Comparison of ENCODE assay signal across 8 mouse cellular contexts in the genomic region with DNA sequence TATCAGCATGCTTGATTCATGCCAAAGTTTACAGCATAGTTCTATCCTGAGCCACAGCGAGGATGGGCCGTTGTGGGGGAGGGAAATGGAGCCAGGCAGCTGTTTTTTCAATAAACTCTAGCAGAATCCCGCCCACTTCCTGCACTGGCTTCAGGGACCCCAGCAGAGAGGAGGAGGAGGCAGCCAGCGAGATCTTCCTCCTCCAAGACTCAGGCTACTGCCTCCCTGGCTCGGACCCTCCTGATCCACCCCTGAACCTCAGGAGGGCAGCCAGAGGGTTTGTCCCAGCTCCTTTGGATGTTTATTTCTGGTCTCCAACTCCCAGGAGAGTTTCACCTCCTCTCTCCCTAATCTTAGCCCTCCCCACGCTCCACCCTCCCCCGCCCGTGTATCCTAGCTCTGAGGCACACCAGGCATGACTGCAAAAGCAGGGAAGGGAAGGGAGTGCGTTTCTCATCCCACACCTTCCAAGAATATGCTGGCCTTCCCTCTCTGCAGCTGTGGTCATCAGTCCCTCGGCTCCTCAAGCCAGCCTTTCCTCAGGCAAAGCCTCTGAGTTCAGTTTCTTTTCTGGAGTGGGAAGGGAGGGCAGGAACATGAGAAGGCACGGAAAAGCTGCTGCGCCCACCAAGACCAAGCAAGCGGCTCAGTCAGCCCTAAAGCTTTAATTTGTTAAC.
DNase-seq lines count a peak whose midpoint lies in the region; ATAC-seq and TF ChIP-seq lines count a peak whose summit lies in the region.

No protein-coding gene starts in this region.

- H3K36me3 ChIP-seq in intestine, postnatal 0 days (ENCODE audit: control insufficient read depth, insufficient read depth): no peaks in the 10 kb centered on the region
- H3K36me3 ChIP-seq in limb, embryonic 12.5 days: no peaks in the 10 kb centered on the region
- H3K36me3 ChIP-seq in midbrain, embryonic 13.5 days: no peaks in the 10 kb centered on the region

- H3K9me3 ChIP-seq in intestine, postnatal 0 days (ENCODE audit: control insufficient read depth): no peaks in the 10 kb centered on the region
- no peaks in the 10 kb centered on the region for H3K9me3 ChIP-seq in limb, embryonic 12.5 days
- no peaks in the 10 kb centered on the region for H3K9me3 ChIP-seq in midbrain, embryonic 13.5 days

- H3K27me3 ChIP-seq in intestine, postnatal 0 days (replicated peaks; ENCODE audit: control insufficient read depth, insufficient read depth, low read length): no peaks in the 10 kb centered on the region
- H3K27me3 ChIP-seq in limb, embryonic 12.5 days: no peaks in the 10 kb centered on the region
- H3K27me3 ChIP-seq in midbrain, embryonic 13.5 days: no peaks in the 10 kb centered on the region

- peak overlapping the region; percentile 65 for H3K27ac ChIP-seq in intestine, postnatal 0 days (ENCODE audit: low read depth, low read length)
- peak overlapping the region; percentile 95 for H3K27ac ChIP-seq in limb, embryonic 12.5 days
- H3K27ac ChIP-seq in midbrain, embryonic 13.5 days: peak overlapping the region; percentile 71

- WGBS in intestine, postnatal 0 days: 12% methylated on average over 12 of the region's 13 CpGs
- 0% methylated on average over 13 of the region's 13 CpGs for WGBS in limb, embryonic 12.5 days
- 3% methylated on average over 13 of the region's 13 CpGs for WGBS in midbrain, embryonic 13.5 days

- peak; percentile 59 for ATAC-seq in granulocyte monocyte progenitor cell, adult 5-6 weeks (replicated peaks; ENCODE audit: poor library complexity, severe bottlenecking)
- peak; percentile 36; the same call in 1 of the 2 replicates for ATAC-seq in intestine, postnatal 0 days
- ATAC-seq in limb, embryonic 12.5 days (ENCODE audit: insufficient number of reproducible peaks, insufficient read depth, low FRiP score, low TSS enrichment, low read depth): peak; percentile 88
- ATAC-seq in midbrain, embryonic 13.5 days: peak; percentile 75
- ATAC-seq in monocyte, adult 5-6 weeks (replicated peaks; ENCODE audit: insufficient number of reproducible peaks, low FRiP score, low TSS enrichment, poor library complexity, severe bottlenecking): no peak

- H3K4me1 ChIP-seq in intestine, postnatal 0 days (replicated peaks; ENCODE audit: control insufficient read depth, insufficient read depth, low read length): peaks cover 3% of the 10 kb centered on the region; the same call in 1 of the 2 replicates
- H3K4me1 ChIP-seq in limb, embryonic 12.5 days (replicated peaks): peaks cover 70% of the 10 kb centered on the region
- H3K4me1 ChIP-seq in midbrain, embryonic 13.5 days (replicated peaks): peaks cover 50% of the 10 kb centered on the region

- peak; percentile 75 for DNase-seq in Muller cell, postnatal 12 days (ENCODE audit: inconsistent ontology term)
- peak; percentile 76 for DNase-seq in embryo, embryonic 9.5 days (ENCODE audit: extremely low spot score)
- peak; percentile 42 to 51 for DNase-seq in spleen, adult 18-20 months

- H3K4me3 ChIP-seq in intestine, postnatal 0 days (ENCODE audit: low read depth, low read length): peak overlapping the region; percentile 15
- H3K4me3 ChIP-seq in limb, embryonic 12.5 days (replicated peaks): peak overlapping the region; percentile 36
- peak overlapping the region; percentile 26 for H3K4me3 ChIP-seq in midbrain, embryonic 13.5 days (replicated peaks)

- no peak overlapping the region; the same call in 1 of the 2 replicates for H3K9ac ChIP-seq in intestine, postnatal 0 days (ENCODE audit: low read depth, low read length)
- H3K9ac ChIP-seq in limb, embryonic 12.5 days (replicated peaks): peak overlapping the region; percentile 50
- peak overlapping the region; percentile 50; the same call in 1 of the 2 replicates for H3K9ac ChIP-seq in midbrain, embryonic 13.5 days (replicated peaks)

- no peak for TF ChIP-seq CTCF in intestine, postnatal 0 days (IDR thresholded peaks at IDR 0.05; ENCODE audit: low read depth)

- H3K4me2 ChIP-seq in intestine, postnatal 0 days (replicated peaks; ENCODE audit: low read depth): peak overlapping the region; percentile 56
- H3K4me2 ChIP-seq in limb, embryonic 12.5 days: peak overlapping the region; percentile 69
- peak overlapping the region; percentile 52 for H3K4me2 ChIP-seq in midbrain, embryonic 13.5 days (replicated peaks)
